ENCODE assay signal across 28 mouse cellular contexts in the genomic region with DNA sequence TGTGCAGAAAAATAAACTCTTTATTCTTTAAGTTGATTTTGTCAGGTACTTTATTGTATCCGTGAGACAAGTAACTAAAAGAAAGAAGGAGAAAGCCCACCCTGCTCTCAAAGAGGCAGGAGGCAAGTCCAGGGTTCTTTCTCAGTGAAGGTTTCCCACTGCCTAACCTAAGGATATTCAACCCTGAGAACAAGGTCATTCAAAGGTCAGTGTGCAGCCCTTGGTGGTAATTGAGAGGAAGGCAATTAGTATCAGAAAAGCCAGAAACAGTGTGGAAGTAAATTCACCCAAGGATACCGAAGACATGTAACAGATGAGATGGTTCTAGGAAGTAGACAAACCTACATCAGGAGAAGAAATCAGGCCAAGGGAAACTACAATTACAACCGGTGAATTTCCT.
DNase-seq lines count a peak whose midpoint lies in the region; ATAC-seq and TF ChIP-seq lines count a peak whose summit lies in the region.
"Had no signal": no experiment of that assay in that cellular context is flagged by ENCODE, and none has a peak within 500 bp of the region (broad histone marks: within the 10 kb centered on the region; RNA-seq: fewer than 3 reads in every experiment).

No protein-coding gene starts in this region.

- peaks cover 43% of the 10 kb centered on the region for H3K4me1 ChIP-seq in hindbrain, embryonic 10.5 days (replicated peaks)
- peaks cover 20% of the 10 kb centered on the region for H3K4me1 ChIP-seq in hindbrain, embryonic 13.5 days (replicated peaks)
- peaks cover 14% of the 10 kb centered on the region; the same call in 1 of the 2 replicates for H3K4me1 ChIP-seq in midbrain, embryonic 14.5 days (ENCODE audit: control insufficient read depth, insufficient read depth, low read length)
- peaks cover 16% of the 10 kb centered on the region for H3K4me1 ChIP-seq in embryonic facial prominence, embryonic 10.5 days
- H3K4me1 ChIP-seq: heart, embryonic 15.5 days; megakaryocyte, embryonic 14.5 days had no signal

- 20% methylated on average over 3 of the region's 3 CpGs for WGBS in hindbrain, embryonic 10.5 days
- 15% methylated on average over 3 of the region's 3 CpGs for WGBS in hindbrain, embryonic 13.5 days
- 10% methylated on average over 3 of the region's 3 CpGs for WGBS in midbrain, embryonic 14.5 days
- 32% methylated on average over 3 of the region's 3 CpGs for WGBS in embryonic facial prominence, embryonic 10.5 days

- peaks cover 6% of the 10 kb centered on the region; the same call in 1 of the 2 replicates for H3K27me3 ChIP-seq in hindbrain, embryonic 10.5 days (ENCODE audit: insufficient read depth, poor library complexity, severe bottlenecking)
- no peaks in the 10 kb centered on the region for H3K27me3 ChIP-seq in hindbrain, embryonic 13.5 days
- no peaks in the 10 kb centered on the region for H3K27me3 ChIP-seq in midbrain, embryonic 14.5 days (ENCODE audit: control insufficient read depth, insufficient read depth, low read length)
- H3K27me3 ChIP-seq in embryonic facial prominence, embryonic 10.5 days (replicated peaks; ENCODE audit: low read depth, poor library complexity, severe bottlenecking) = 0 out of 2 replicates have a peak, but pooled peaks cover 11% of the 10 kb centered on the region
- H3K27me3 ChIP-seq: embryonic facial prominence, embryonic 13.5 days; heart, embryonic 15.5 days; limb, embryonic 15.5 days had no signal

- H3K36me3 ChIP-seq in hindbrain, embryonic 10.5 days = no peaks in the 10 kb centered on the region
- H3K36me3 ChIP-seq in hindbrain, embryonic 13.5 days = no peaks in the 10 kb centered on the region
- no peaks in the 10 kb centered on the region for H3K36me3 ChIP-seq in midbrain, embryonic 14.5 days (ENCODE audit: control insufficient read depth, insufficient read depth, low read length)
- H3K36me3 ChIP-seq in embryonic facial prominence, embryonic 10.5 days (replicated peaks) = no peaks in the 10 kb centered on the region
- H3K36me3 ChIP-seq: embryonic facial prominence, embryonic 13.5 days; heart, embryonic 15.5 days; limb, embryonic 15.5 days had no signal

- ATAC-seq in hindbrain, embryonic 13.5 days (ENCODE audit: low FRiP score) = no peak
- no peak for ATAC-seq in midbrain, embryonic 14.5 days (ENCODE audit: low FRiP score, low TSS enrichment)
- ATAC-seq: activated CD4-positive, CD25-positive, alpha-beta regulatory T cell, adult 4 months; inflammation-experienced regulatory T-cells, adult 6 months had no signal

- DNase-seq in hindbrain, embryonic 10.5 days (ENCODE audit: low spot score) = peak; percentile 14
- DNase-seq in brain, embryonic 14.5 days (ENCODE audit: low read depth) = peak; percentile 34
- DNase-seq in embryo, embryonic 11 days = peak; percentile 43
- DNase-seq in midbrain, embryonic 14.5 days = no peak
- no peak for DNase-seq in embryonic facial prominence, embryonic 10.5 days (ENCODE audit: low spot score)
- no peak for DNase-seq in lung, postnatal 10 days
- no peak for DNase-seq in adrenal gland, postnatal 25 days
- DNase-seq: adrenal gland, adult 8-10 months; cerebellum, adult 2 months; gastrocnemius, postnatal 25 days; heart, adult 2 months; heart, postnatal 4 days; kidney, adult 2 months; kidney, postnatal 14 days; lung, postnatal 36 days; thymus, adult 2 months had no signal

- no peak overlapping the region for H3K9ac ChIP-seq in hindbrain, embryonic 13.5 days
- no peak overlapping the region for H3K9ac ChIP-seq in midbrain, embryonic 14.5 days (replicated peaks; ENCODE audit: low read length)
- H3K9ac ChIP-seq: embryonic facial prominence, embryonic 13.5 days; heart, embryonic 15.5 days; limb, embryonic 15.5 days; liver, embryonic 14.5 days; lung, embryonic 14.5 days had no signal

- TF ChIP-seq POLR2A in brain, embryonic 14.5 days (IDR thresholded peaks at IDR 0.05; ENCODE audit: borderline replicate concordance, extremely low read depth, insufficient read depth, insufficient read length, poor library complexity, severe bottlenecking) = no peak

- peaks cover 3% of the 10 kb centered on the region; the same call in 1 of the 2 replicates for H3K9me3 ChIP-seq in hindbrain, embryonic 10.5 days
- H3K9me3 ChIP-seq in hindbrain, embryonic 13.5 days = no peaks in the 10 kb centered on the region
- no peaks in the 10 kb centered on the region for H3K9me3 ChIP-seq in midbrain, embryonic 14.5 days (ENCODE audit: control insufficient read depth, low read length)
- H3K9me3 ChIP-seq in embryonic facial prominence, embryonic 10.5 days = no peaks in the 10 kb centered on the region
- H3K9me3 ChIP-seq: embryonic facial prominence, embryonic 13.5 days; heart, embryonic 15.5 days; limb, embryonic 15.5 days had no signal

- TF ChIP-seq CTCF in brain, embryonic 14.5 days (IDR thresholded peaks at IDR 0.05; ENCODE audit: borderline replicate concordance, extremely low read depth, insufficient read depth, insufficient read length) = no peak

- H3K4me2 ChIP-seq in hindbrain, embryonic 13.5 days = no peak overlapping the region
- no peak overlapping the region for H3K4me2 ChIP-seq in midbrain, embryonic 14.5 days (ENCODE audit: low read length)
- H3K4me2 ChIP-seq: embryonic facial prominence, embryonic 13.5 days; heart, embryonic 15.5 days; limb, embryonic 15.5 days; lung, embryonic 14.5 days had no signal

- no peak overlapping the region for H3K4me3 ChIP-seq in hindbrain, embryonic 10.5 days
- H3K4me3 ChIP-seq in hindbrain, embryonic 13.5 days = no peak overlapping the region
- no peak overlapping the region for H3K4me3 ChIP-seq in midbrain, embryonic 14.5 days (replicated peaks; ENCODE audit: low read depth, low read length)
- no peak overlapping the region for H3K4me3 ChIP-seq in embryonic facial prominence, embryonic 10.5 days
- H3K4me3 ChIP-seq: embryonic facial prominence, embryonic 13.5 days; erythroblast, embryonic 14.5 days; heart, adult 2 months; heart, embryonic 15.5 days; limb, embryonic 15.5 days; megakaryocyte, embryonic 14.5 days; myocyte had no signal

- peak overlapping the region; percentile 85 for H3K27ac ChIP-seq in hindbrain, embryonic 10.5 days
- H3K27ac ChIP-seq in hindbrain, embryonic 13.5 days = no peak overlapping the region
- peak overlapping the region; percentile 15; the same call in 1 of the 2 replicates for H3K27ac ChIP-seq in midbrain, embryonic 14.5 days (replicated peaks; ENCODE audit: low read depth, low read length)
- no peak overlapping the region for H3K27ac ChIP-seq in embryonic facial prominence, embryonic 10.5 days (replicated peaks)
- H3K27ac ChIP-seq: embryonic facial prominence, embryonic 13.5 days; heart, adult 2 months; heart, embryonic 15.5 days; limb, embryonic 15.5 days; liver, embryonic 14.5 days; stomach, postnatal 0 days had no signal

Comparison
In these comparisons a context has a peak if more than half of its experiments do, and no peak if none do; other contexts are left out.
1. H3K27ac ChIP-seq: peak in hindbrain, embryonic 10.5 days (single experiment) and midbrain, embryonic 14.5 days (single experiment); none in hindbrain, embryonic 13.5 days (single experiment) and embryonic facial prominence, embryonic 10.5 days (single experiment).
2. DNase-seq: peak in hindbrain, embryonic 10.5 days (single experiment), brain, embryonic 14.5 days (single experiment) and embryo, embryonic 11 days (single experiment); none in midbrain, embryonic 14.5 days (single experiment), embryonic facial prominence, embryonic 10.5 days (single experiment), lung, postnatal 10 days (single experiment) and adrenal gland, postnatal 25 days (single experiment).